Mouse (Mus musculus) intestine, postnatal 0 days (tissue): Measurements from ENCODE around the gene Rpf1. TPM values are rescaled to one million over a fixed set of nuclear protein-coding genes. Genes with fewer than 3 reads are reported as not detected.

Experiments
- ATAC-seq: fragments of 200-750 bp; cut with Nextera tagmentation; 2 replicates; pipeline ENCODE4 v1.8.0; 2017; ENCODE audit warnings: mild to moderate bottlenecking, moderate TSS enrichment, moderate library complexity
- H3K27ac ChIP-seq: fragments of 300-500 bp; sonication (generic); 2 replicates; pipeline ENCODE4 v1.5.1; 2014; ENCODE audit warnings: mild to moderate bottlenecking, low read depth, low read length, moderate library complexity
- H3K27me3 ChIP-seq: fragments of 300-500 bp; sonication (generic); replicated peaks from 2 replicates; pipeline ENCODE4 v1.6.1; 2014; ENCODE audit warnings: low read length, mixed read lengths; ENCODE audit not compliant: control insufficient read depth, insufficient read depth
- H3K36me3 ChIP-seq: fragments of 300-500 bp; sonication (generic); 2 replicates; pipeline ENCODE4 v1.6.1; 2014; ENCODE audit warnings: mild to moderate bottlenecking, moderate library complexity; ENCODE audit not compliant: control insufficient read depth, insufficient read depth
- H3K4me1 ChIP-seq: fragments of 300-500 bp; sonication (generic); replicated peaks from 2 replicates; pipeline ENCODE4 v1.6.1; 2014; ENCODE audit warnings: antibody characterized with exemption, low read length, mixed read lengths; ENCODE audit not compliant: control insufficient read depth, insufficient read depth
- H3K4me2 ChIP-seq: fragments of 300-500 bp; sonication (generic); replicated peaks from 2 replicates; pipeline ENCODE4 v1.6.1; 2014; ENCODE audit warnings: low read depth, mild to moderate bottlenecking, moderate library complexity
- H3K4me3 ChIP-seq: fragments of 300-500 bp; sonication (generic); 2 replicates; pipeline ENCODE4 v1.5.1; 2014; ENCODE audit warnings: low read depth, low read length
- H3K9ac ChIP-seq: fragments of 300-500 bp; sonication (generic); 2 replicates; pipeline ENCODE4 v1.6.1; 2014; ENCODE audit warnings: mild to moderate bottlenecking, low read depth, low read length
- H3K9me3 ChIP-seq: fragments of 300-500 bp; sonication (generic); 2 replicates; pipeline ENCODE4 v1.6.1; 2016; ENCODE audit warnings: mixed run types; ENCODE audit not compliant: control insufficient read depth
- CTCF ChIP-seq: sonication (generic); IDR thresholded peaks from 2 replicates; pipeline ENCODE4 v1.5.1; 2016; ENCODE audit warnings: low read depth, mild to moderate bottlenecking, control low read depth, antibody characterized with exemption, moderate library complexity
- WGBS: fragments of 180-500 bp; shearing (Covaris S2); extraction: QIAGEN DNeasy Blood & Tissue Kit; methylation state at CpG from one replicate; pipeline ENCODE4 v1.1.7; 2014; 5-methylcytosine and 5-hydroxymethylcytosine counted together
- polyA plus RNA-seq: library from polyadenylated mRNA; unstranded; fragments of >200 nt; fragmentation: Nextera tagmentation; extraction: Ambion mirVana; gene quantifications from 2 replicates; pipeline ENCODE4 v1.2.1, GENCODE M21; 2015

Gene Rpf1
- polyA plus RNA-seq, 1 experiment from 2014 or later: 28.1 TPM

DNA sequence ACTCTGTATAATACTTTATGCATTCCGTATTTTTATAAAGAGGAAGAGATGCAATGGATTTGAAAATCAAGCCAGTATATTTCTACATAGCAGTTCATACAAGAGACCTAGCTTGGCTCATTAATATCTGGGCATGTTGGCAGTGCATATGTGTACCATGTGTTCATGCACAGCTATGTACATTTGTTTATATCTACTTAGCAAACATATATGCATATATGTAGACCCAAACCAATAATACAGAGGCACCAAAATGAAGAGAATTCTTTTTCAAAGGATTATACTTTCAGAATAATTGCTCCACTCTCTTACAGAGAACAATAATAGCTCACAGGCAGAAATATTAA is 43.8 kb upstream of the Rpf1 start:
- Histone ChIP-seq H3K9me3 (no peaks in the 10 kb centered on the region), H3K4me3 (no peak overlapping the region), H3K4me1 (no peaks in the 10 kb centered on the region), H3K9ac (no peak overlapping the region), H3K27me3 (no peaks in the 10 kb centered on the region), H3K4me2 (no peak overlapping the region), H3K36me3 (no peaks in the 10 kb centered on the region), H3K27ac (no peak overlapping the region)
- TF ChIP-seq CTCF: no peak
- WGBS: 94% methylated on average over 1 of the region's 1 CpGs
- ATAC-seq: no peak

DNA sequence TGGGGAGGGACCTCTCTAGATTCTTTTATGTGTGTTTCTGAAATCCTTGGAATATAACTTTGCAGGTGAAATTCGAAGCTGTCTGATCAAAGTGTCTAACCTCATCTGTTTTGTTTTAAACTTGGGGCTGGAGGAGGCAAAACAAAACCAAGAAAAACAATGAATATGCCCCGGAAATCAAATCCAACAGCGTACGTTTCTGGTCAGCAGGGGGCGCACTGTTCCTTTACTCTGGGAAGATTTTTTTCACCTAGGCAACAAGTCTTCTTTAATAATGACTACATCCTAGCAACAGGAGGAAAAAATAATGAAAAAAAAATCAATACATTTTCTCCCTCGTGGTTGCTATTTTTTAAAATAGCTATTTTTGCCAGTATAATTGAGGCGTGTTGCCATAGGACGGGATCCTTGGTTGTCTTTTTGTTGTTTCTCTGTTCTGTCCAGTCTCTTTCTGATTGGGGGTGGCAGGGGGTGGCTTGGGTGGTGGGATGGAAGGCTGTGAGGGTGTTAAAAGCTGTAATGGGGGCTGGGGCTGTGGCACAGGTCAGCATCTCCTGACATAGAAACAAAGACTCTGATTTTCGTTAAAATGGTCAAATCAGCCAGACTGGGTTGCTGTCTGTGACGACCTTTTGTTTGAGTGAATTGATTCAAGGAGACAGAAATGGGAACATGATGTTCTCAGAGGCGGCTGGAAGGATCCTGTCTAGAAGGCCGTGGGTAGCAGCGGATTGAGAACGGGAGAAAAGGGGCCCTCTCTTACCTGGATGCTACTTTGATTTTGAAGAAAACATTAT is 43.2 kb upstream of the Rpf1 start:
- no peak overlapping the region for H3K4me3 ChIP-seq
- no peaks in the 10 kb centered on the region for H3K36me3 ChIP-seq
- H3K27ac ChIP-seq: no peak overlapping the region
- no peaks in the 10 kb centered on the region for H3K9me3 ChIP-seq
- no peaks in the 10 kb centered on the region for H3K4me1 ChIP-seq
- H3K9ac ChIP-seq: no peak overlapping the region
- TF ChIP-seq CTCF: peak; percentile 81
- ATAC-seq: no peak
- no peaks in the 10 kb centered on the region for H3K27me3 ChIP-seq
- 44% methylated on average over 14 of the region's 14 CpGs for WGBS
- no peak overlapping the region for H3K4me2 ChIP-seq

DNA sequence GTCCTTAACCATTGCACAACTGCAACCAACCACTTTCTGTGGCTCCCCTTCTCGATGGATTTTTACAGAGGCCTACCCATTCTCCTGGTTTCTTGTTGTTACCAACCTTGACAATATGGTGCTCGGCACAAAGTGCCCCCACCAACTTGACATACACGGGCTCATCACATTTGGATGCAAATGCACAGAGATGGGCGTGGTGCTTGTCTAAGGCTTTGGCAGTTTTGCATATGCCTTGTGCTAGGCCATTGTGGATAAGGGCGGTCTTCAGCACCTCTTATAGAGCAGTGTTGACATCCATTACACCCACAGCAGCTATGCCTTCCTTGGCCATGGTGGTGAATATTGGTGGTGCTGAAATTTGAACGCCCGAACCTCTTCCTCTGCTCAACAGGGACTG is 41.7 kb upstream of the Rpf1 start:
- Histone ChIP-seq H3K27ac (no peak overlapping the region), H3K4me1 (no peaks in the 10 kb centered on the region), H3K27me3 (no peaks in the 10 kb centered on the region), H3K36me3 (no peaks in the 10 kb centered on the region), H3K4me3 (no peak overlapping the region), H3K9ac (no peak overlapping the region), H3K4me2 (no peak overlapping the region), H3K9me3 (no peaks in the 10 kb centered on the region)
- TF ChIP-seq CTCF: no peak
- no peak for ATAC-seq
- WGBS: 91% methylated on average over 7 of the region's 7 CpGs

DNA sequence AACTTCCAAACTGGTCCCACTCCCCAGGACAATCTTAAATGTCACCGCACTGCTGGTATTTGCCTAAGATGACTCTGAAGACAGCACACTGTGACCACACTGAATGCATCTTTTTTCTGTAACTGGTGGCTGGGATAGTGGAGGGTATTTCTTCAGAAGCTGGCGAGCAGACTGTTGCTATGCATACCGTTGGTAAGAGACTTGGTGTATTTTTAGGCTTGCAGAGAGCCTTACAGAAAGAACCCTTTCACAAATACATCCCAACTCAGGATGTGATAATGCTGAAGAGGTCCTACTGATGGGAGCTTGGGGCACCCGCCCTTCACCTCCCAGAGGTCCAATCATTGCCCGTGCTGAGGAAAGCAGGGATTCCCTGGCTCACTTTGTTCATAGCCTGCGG is 36.3 kb upstream of the Rpf1 start:
- 85% methylated on average over 6 of the region's 6 CpGs for WGBS
- no peak overlapping the region for H3K4me2 ChIP-seq
- no peak for TF ChIP-seq CTCF
- H3K27me3 ChIP-seq: no peaks in the 10 kb centered on the region
- H3K27ac ChIP-seq: no peak overlapping the region
- H3K4me1 ChIP-seq: no peaks in the 10 kb centered on the region
- ATAC-seq: no peak
- no peak overlapping the region for H3K9ac ChIP-seq
- H3K4me3 ChIP-seq: no peak overlapping the region
- H3K36me3 ChIP-seq: no peaks in the 10 kb centered on the region
- no peaks in the 10 kb centered on the region for H3K9me3 ChIP-seq

DNA sequence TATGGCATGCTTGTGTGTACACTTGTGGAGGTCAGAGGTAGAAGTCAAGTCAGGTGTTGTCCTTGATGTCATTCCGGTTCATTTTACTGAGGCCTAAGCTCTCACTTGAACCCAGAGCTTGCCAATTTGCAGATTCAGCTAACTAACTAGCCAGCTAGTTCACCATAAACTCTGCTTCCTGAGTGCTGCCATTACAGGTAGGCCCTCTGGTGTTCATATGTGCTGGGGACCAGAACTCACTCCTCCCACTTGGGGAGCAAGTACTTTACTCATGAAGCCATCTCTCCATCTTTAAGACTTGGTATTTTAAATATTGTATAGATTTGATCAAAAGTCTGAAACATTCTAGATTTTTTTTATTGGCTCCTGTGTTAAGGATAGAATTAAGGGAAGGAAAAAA is 35.3 kb upstream of the Rpf1 start:
- Histone ChIP-seq H3K36me3 (no peaks in the 10 kb centered on the region), H3K27ac (no peak overlapping the region), H3K4me1 (no peaks in the 10 kb centered on the region), H3K27me3 (no peaks in the 10 kb centered on the region), H3K9ac (no peak overlapping the region), H3K4me3 (no peak overlapping the region), H3K9me3 (no peaks in the 10 kb centered on the region), H3K4me2 (no peak overlapping the region)
- WGBS: 59% methylated on average over 1 of the region's 1 CpGs
- ATAC-seq: no peak
- TF ChIP-seq CTCF: peak; percentile 37

- no peak for ATAC-seq
- no peaks in the 10 kb centered on the region for H3K9me3 ChIP-seq
- H3K4me1 ChIP-seq: no peaks in the 10 kb centered on the region
- no peak overlapping the region for H3K4me2 ChIP-seq
- H3K27me3 ChIP-seq: no peaks in the 10 kb centered on the region
- WGBS: 84% methylated on average over 7 of the region's 7 CpGs
- H3K36me3 ChIP-seq: no peaks in the 10 kb centered on the region
- no peak overlapping the region for H3K9ac ChIP-seq
- no peak for TF ChIP-seq CTCF
- no peak overlapping the region for H3K27ac ChIP-seq
- no peak overlapping the region for H3K4me3 ChIP-seq
These were observed 33.6 kb upstream of the Rpf1 start for GRCm38 (mm10) chr3:146554816-146555215.

DNA sequence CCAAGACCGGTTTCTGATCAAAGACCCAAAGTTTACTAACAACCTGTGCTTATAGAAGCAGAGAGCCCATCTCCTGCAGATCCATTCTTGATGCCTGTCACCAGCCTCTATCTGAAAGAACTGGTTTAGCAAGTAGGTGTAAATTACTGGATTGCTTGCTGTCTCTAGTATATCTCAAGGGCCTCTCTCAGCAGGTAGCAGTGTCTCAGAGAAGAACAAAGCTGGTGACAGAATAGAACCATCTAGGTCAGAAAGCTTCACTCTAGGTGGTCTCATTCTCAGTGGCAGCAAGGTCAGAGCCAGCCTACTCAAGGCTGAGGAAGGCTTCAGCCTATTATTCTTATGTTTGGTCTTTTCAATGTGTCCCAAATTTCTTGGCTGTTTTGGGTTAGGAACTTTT is 22.4 kb upstream of the Rpf1 start:
- H3K9ac ChIP-seq: no peak overlapping the region
- H3K27me3 ChIP-seq: no peaks in the 10 kb centered on the region
- H3K4me3 ChIP-seq: no peak overlapping the region
- H3K9me3 ChIP-seq: no peaks in the 10 kb centered on the region
- ATAC-seq: no peak
- no peaks in the 10 kb centered on the region for H3K4me1 ChIP-seq
- no peak for TF ChIP-seq CTCF
- no peaks in the 10 kb centered on the region for H3K36me3 ChIP-seq
- 16% methylated on average over 1 of the region's 1 CpGs for whole genome bisulfite sequencing
- no peak overlapping the region for H3K4me2 ChIP-seq
- no peak overlapping the region for H3K27ac ChIP-seq
